Mouse (Mus musculus): ENCODE data around the gene Pgap3.
"Not testable (repeated sequence)": the region's sequence is repeated elsewhere in the genome, so short reads cannot be mapped to it uniquely, and the experiment has no call there.

Pgap3 gene

GRCm38 (mm10) chr11:98412273-98412796, 12.0 kb upstream of the Pgap3 start, which contains the start of gene Erbb2:
Gene Erbb2 (plus strand): TSS chr11:98412470.
- DNase-seq: peak; percentile 82

- peak; percentile 28 for DNase-seq
Observed at GRCm38 (mm10) chr11:98409341-98409822, 9.1 kb upstream of the Pgap3 start.

- no peak for DNase-seq
Observed at GRCm38 (mm10) chr11:98408872-98409271, 8.6 kb upstream of the Pgap3 start.

DNA sequence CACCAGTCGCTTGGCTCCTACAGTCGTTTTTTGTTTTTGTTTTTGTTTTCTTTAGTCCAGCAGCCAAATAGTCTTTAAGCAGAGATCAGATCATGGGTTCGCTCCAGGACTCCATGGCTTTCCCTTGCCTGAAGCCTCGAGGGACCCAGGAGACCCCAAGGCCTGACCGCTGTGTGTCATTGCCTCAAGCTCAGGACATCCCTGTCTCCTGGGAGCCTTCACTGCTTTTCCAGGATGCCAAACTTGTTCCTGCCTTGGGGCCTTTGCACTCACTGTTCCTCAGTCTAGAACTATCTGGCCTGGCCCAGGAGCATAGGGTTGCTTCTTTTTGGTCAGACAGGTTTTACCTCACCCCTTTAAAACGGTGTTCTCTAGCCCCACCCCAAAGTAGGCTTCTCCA, 6.3 kb upstream of the Pgap3 start:
- DNase-seq: no peak

GRCm38 (mm10) chr11:98400816-98401215, 526 bp upstream of the Pgap3 start:
- DNase-seq: no peak

- no peak for DNase-seq
Observed at GRCm38 (mm10) chr11:98397946-98398345, 2.3 kb downstream of the Pgap3 start.

- DNase-seq: no peak
Observed at GRCm38 (mm10) chr11:98395041-98395440, 5.2 kb downstream of the Pgap3 start.

DNA sequence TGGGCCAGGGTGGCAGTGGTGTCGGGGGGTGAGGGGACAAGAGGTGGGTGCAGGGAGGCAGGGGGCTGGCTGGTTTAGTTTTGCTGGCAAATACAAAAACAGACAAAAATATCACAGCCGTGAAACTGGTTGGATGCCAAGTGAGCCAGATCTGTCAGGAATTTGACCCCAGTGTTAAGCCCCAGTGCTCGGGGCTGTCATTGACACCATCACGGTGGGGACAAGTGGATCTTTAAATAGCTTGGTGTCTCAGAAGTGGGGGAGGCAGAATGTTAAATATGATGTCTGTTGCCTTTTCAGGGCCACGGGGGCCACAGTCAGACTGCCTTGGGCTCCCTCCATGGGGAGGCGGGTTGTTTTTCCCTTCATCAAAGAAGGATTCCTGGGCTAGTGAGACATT, 6.0 kb downstream of the Pgap3 start:
- no peak for DNase-seq

DNA sequence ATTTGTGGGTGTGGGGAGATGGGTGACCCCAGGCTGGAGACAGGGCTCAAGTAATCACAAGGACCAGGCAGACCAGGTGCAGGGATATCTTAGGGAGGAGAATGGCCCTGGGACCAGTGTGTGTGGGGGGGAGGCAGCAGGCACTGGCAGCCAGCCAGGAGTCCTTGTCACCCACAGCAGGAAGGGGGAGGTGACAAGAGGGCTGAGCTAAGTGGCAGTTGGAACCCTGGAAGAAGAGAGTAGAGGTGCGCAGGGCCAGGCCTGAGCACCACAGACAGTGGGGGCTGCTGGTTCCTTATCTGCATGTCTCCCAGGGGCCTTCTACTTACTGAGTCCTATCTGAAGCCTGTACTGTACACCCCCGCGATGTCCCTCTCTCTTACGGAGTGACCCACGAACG, 7.0 kb downstream of the Pgap3 start:
- peak; percentile 69 for DNase-seq

DNA sequence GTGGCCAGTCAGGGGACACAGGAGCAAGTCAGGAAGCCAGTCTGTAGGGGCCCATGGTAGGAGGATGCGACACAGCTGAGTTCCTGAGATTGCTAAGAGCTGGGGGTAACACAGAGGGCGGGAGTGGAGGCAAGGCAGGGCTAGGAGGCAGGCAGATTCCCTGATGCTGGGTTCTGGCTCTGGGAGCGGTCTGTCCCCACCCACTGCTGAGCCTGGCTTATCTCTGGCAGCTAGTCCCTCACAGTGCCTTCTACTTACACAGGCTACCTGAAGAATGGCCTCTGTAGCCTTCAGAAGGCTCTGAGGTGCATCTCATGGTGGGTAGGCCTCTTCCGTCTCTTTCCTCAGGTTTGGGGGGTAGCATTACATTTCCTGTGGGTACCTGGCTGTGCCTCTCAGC, 7.6 kb downstream of the Pgap3 start:
- no peak for DNase-seq

GRCm38 (mm10) chr11:98392034-98392433, 8.3 kb downstream of the Pgap3 start:
- no peak for DNase-seq

GRCm38 (mm10) chr11:98390141-98390540, 10.1 kb downstream of the Pgap3 start:
- no peak for DNase-seq

DNA sequence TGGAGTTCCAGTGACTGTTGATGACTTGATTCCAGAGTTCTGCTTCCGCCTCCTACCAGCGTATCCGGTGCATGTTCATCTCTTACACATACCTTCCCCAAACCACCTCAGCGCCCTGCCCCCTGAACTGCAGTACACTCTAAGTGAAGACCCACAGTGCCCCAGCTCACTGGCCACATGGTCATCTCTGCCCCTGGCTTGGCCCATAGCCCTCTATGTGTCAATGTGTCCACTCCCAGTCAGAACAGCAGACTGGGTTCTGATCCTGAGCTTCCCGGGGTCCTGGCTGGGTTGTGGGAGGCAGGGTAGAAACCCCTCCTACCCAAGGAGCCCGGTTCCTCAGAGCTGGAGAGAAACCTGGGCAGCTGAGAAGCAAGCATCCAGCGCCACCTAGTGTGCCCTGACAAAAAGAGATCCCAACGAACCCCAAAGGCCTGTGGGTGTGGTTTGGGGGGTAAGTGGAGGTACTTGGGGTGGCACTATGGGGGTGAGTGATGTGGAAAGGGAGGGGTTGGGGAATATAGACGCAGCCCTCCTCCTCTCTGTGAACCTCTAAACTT, 11.0 kb downstream of the Pgap3 start:
- peak; percentile 71 for DNase-seq

GRCm38 (mm10) chr11:98388282-98388681, 12.0 kb downstream of the Pgap3 start:
- no peak for DNase-seq

DNA sequence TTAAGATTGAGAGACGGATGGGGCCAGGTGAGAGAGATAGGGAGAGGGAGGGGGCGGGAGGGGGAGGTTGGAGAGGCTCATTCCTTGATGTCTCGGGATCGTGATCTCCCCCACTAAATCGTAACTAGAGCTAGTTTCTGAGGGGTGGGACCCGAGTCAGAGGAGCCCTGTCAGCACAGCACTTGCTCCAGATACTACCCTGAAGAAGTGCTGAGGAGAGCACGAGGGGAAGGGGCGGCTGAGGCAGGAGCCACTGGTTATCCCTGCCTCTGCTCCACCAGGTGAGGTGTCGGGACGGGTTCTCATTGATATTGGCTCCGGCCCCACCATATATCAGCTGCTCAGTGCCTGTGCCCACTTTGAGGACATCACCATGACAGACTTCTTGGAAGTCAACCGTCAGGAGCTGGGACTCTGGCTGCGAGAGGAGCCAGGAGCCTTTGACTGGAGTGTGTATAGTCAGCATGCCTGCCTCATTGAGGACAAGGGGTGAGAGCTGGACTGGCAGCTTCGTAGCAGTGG, 13.2 kb downstream of the Pgap3 start:
- no peak for DNase-seq

DNA sequence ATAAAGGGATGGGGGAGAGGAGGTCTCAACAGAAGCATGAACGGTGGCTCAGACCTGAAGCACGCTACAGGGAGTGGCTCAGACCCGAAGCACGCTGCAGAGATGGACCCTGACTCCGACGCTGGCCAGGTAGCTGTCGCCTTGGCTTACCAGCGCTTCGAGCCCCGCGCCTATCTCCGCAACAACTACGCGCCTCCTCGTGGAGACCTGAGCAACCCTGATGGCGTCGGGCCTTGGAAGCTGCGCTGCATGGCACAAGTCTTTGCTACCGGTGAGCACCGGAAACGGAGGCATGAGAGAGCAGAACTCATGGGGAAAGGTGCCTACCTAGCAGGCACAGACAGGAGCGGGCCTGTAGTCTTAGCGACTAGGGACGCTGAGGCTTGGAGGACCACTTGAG, 13.7 kb downstream of the Pgap3 start:
- no peak for DNase-seq

DNA sequence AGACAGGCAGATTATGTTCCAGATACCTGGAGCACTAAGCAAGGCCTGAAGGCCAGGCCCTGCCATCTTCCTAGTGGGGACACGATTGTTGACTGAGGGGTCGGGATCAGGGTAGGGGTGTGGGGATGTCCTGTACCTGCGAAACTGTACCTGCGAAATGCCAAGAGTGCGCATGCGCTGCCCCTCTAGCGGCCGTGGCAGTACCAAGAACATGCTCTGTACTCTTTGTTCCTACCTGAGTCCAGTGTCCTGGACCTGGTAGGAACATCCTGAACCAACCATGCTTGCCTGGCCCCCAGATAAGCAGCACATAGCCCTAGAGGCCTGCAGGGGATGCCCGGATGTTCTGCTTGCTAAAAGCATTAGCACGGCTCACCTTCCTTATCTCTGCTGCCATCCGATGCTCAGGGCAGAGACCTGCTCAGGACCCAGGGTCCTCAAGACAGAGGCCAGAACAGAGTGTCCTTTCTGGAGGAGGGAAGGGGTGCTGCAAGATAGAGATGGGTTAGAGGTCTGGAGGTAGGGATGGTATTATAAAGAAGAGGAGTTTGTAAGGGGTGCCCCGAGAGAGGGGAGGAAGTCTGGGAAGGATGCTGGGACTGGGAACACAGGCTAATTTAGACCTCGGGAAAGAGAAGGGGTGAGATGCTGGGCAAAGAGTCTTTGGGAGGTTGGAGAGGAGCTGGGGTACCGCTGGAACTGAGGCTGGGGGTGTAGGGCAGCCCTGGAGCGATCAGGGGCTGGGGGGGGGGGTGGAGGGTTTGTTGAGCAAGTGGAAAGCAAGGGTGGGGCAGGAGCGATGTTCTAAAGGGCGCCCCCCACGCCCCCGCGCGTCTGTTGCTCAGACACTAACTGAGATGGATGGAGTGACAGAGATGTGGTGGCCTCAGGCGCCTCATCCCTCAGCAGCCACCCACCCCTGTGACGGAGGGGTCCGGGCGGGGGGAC, 14.4 kb downstream of the Pgap3 start, which contains the start of gene Pnmt:
TSS of gene Pnmt (plus strand) at position 813 of the 948 bp plus-strand sequence.
- no peak for DNase-seq

GRCm38 (mm10) chr11:98384721-98385637, 15.3 kb downstream of the Pgap3 start:
- DNase-seq: no peak

GRCm38 (mm10) chr11:98384216-98384615, 16.1 kb downstream of the Pgap3 start:
- DNase-seq: no peak

GRCm38 (mm10) chr11:98383261-98384030, 16.8 kb downstream of the Pgap3 start, which contains the start of gene Tcap:
Gene Tcap (plus strand): TSS chr11:98383811.
- no peak for DNase-seq

GRCm38 (mm10) chr11:98382405-98382804, 17.9 kb downstream of the Pgap3 start:
- not testable (repeated sequence) for DNase-seq
